Mouse (Mus musculus): ENCODE results near the gene Arhgef10l. TPM values are rescaled to one million over a fixed set of nuclear protein-coding genes. Genes with fewer than 3 reads are reported as not detected.

The Arhgef10l gene
- polyA plus RNA-seq, 1 experiment from 2014 or later: 15.3 TPM

GRCm38 (mm10) chr4:140561744-140562143, 104.1 kb downstream of the Arhgef10l start:
- H3K9me3 ChIP-seq (replicated peaks): 0 out of 2 replicates have a peak, but pooled peaks cover 8% of the 10 kb centered on the region
- 100% methylated on average over 3 of the region's 3 CpGs for WGBS
- no peak for ATAC-seq (replicated peaks; ENCODE audit: insufficient number of reproducible peaks, insufficient read depth, low FRiP score, low read depth)
- no peak overlapping the region for H3K9ac ChIP-seq
- H3K4me1 ChIP-seq (replicated peaks): 0 out of 2 replicates have a peak, but pooled peaks cover 2% of the 10 kb centered on the region
- H3K4me3 ChIP-seq: no peak overlapping the region
- H3K36me3 ChIP-seq: peaks cover 59% of the 10 kb centered on the region
- no peaks in the 10 kb centered on the region for H3K27me3 ChIP-seq
- no peak overlapping the region for H3K27ac ChIP-seq
- H3K4me2 ChIP-seq: no peak overlapping the region

DNA sequence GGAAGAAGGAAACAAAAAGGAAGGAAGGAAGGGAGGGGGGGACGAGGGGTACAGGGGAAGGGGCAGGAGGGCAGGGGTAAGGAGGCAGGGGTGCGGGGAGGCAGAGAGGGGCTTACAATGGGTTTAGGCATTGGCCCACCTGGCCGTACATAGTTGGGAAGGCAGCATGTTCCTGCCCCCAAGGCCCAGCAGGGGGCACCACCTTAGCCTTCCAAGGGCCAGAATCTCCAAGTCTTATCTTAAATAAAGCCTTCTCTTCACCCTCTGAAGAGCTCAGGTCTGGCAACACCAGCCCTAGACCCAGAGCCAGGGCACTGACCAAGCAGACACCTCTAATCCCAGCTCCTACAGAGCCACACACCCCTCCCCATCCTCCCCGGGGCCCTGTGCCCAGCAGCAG, 106.0 kb downstream of the Arhgef10l start:
- no peak for ATAC-seq (replicated peaks; ENCODE audit: insufficient number of reproducible peaks, insufficient read depth, low FRiP score, low read depth)
- H3K27ac ChIP-seq: no peak overlapping the region
- 0 out of 2 replicates have a peak, but pooled peaks cover 8% of the 10 kb centered on the region for H3K9me3 ChIP-seq (replicated peaks)
- H3K4me3 ChIP-seq: no peak overlapping the region
- H3K4me1 ChIP-seq (replicated peaks): peaks cover 7% of the 10 kb centered on the region; the same call in 1 of the 2 replicates
- WGBS: 83% methylated on average over 4 of the region's 4 CpGs
- peaks cover 47% of the 10 kb centered on the region for H3K36me3 ChIP-seq
- no peak overlapping the region for H3K4me2 ChIP-seq
- no peaks in the 10 kb centered on the region for H3K27me3 ChIP-seq
- H3K9ac ChIP-seq: no peak overlapping the region

DNA sequence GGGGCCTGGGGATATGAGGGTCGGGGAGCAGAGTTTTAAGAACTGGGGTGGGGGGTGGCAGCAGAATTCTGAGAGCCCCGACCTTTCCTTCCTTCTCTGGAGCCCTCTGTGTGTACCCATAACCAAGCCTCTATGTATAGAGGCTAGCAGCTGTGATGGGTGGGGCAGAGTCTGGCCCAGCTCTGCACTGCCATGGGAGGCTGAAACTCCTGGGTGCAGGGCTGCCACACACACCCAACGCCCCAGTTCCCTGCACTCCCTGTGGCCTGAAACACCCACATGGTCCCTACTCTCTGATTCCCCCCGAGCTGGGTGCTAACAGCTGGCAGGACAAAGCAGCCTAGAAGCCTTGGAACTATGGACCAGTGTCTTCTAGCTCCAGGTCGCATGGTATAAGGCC, 107.6 kb downstream of the Arhgef10l start:
- WGBS: 84% methylated on average over 5 of the region's 5 CpGs
- no peak overlapping the region for H3K4me3 ChIP-seq
- peaks cover 51% of the 10 kb centered on the region for H3K36me3 ChIP-seq
- H3K4me1 ChIP-seq (replicated peaks): peaks cover 7% of the 10 kb centered on the region; the same call in 1 of the 2 replicates
- H3K9me3 ChIP-seq (replicated peaks): 0 out of 2 replicates have a peak, but pooled peaks cover 8% of the 10 kb centered on the region
- no peak overlapping the region for H3K9ac ChIP-seq
- no peak overlapping the region for H3K27ac ChIP-seq
- H3K27me3 ChIP-seq: no peaks in the 10 kb centered on the region
- ATAC-seq (replicated peaks; ENCODE audit: insufficient number of reproducible peaks, insufficient read depth, low FRiP score, low read depth): no peak
- no peak overlapping the region for H3K4me2 ChIP-seq

GRCm38 (mm10) chr4:140556561-140556960, 109.3 kb downstream of the Arhgef10l start:
- 88% methylated on average over 10 of the region's 10 CpGs for WGBS
- Histone ChIP-seq H3K4me3 (no peak overlapping the region), H3K36me3 (peaks cover 48% of the 10 kb centered on the region), H3K27ac (no peak overlapping the region), H3K27me3 (no peaks in the 10 kb centered on the region), H3K4me2 (no peak overlapping the region), H3K9me3 (replicated peaks) (0 out of 2 replicates have a peak, but pooled peaks cover 2% of the 10 kb centered on the region), H3K4me1 (replicated peaks) (peaks cover 5% of the 10 kb centered on the region; the same call in 1 of the 2 replicates), H3K9ac (no peak overlapping the region)
- ATAC-seq (replicated peaks; ENCODE audit: insufficient number of reproducible peaks, insufficient read depth, low FRiP score, low read depth): no peak

- ATAC-seq (replicated peaks; ENCODE audit: insufficient number of reproducible peaks, insufficient read depth, low FRiP score, low read depth): no peak; the same call in 1 of the 2 replicates
These were observed 110.5 kb downstream of the Arhgef10l start for GRCm38 (mm10) chr4:140555273-140555672.

DNA sequence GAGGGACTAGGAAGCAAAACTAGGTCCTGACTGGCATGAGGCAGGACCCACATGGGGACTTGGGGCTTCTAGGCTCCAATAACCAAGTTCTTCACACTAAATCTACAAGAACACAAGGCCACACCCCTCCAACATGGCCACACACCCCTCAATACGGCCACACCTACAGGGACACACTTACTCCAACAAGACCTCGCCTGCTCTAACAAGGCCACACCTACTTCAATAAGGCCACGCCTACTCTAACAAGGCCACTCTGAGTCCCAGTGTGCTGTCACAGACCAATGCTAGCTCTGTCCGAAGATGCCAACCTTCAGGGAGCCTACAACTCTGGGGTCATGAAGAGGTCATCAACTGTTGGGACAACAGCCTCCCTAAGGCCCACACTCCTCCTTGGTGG, 111.3 kb downstream of the Arhgef10l start:
- Histone ChIP-seq H3K4me2 (no peak overlapping the region), H3K27ac (no peak overlapping the region), H3K27me3 (no peaks in the 10 kb centered on the region), H3K36me3 (peaks cover 59% of the 10 kb centered on the region), H3K9me3 (replicated peaks) (no peaks in the 10 kb centered on the region), H3K4me3 (no peak overlapping the region), H3K9ac (no peak overlapping the region), H3K4me1 (replicated peaks) (peaks cover 5% of the 10 kb centered on the region; the same call in 1 of the 2 replicates)
- ATAC-seq (replicated peaks; ENCODE audit: insufficient number of reproducible peaks, insufficient read depth, low FRiP score, low read depth): no peak
- 74% methylated on average over 4 of the region's 4 CpGs for WGBS

More at GRCm38 (mm10) chr4:140555273-140555672, 110.5 kb downstream of the Arhgef10l start:
- no peak overlapping the region for H3K4me3 ChIP-seq
- no peak overlapping the region for H3K9ac ChIP-seq
- peaks cover 5% of the 10 kb centered on the region; the same call in 1 of the 2 replicates for H3K4me1 ChIP-seq (replicated peaks)
- H3K36me3 ChIP-seq: peaks cover 53% of the 10 kb centered on the region
- no peak overlapping the region for H3K27ac ChIP-seq
- no peak overlapping the region for H3K4me2 ChIP-seq
- H3K9me3 ChIP-seq (replicated peaks): no peaks in the 10 kb centered on the region
- no peaks in the 10 kb centered on the region for H3K27me3 ChIP-seq
- WGBS: 48% methylated on average over 7 of the region's 7 CpGs

DNA sequence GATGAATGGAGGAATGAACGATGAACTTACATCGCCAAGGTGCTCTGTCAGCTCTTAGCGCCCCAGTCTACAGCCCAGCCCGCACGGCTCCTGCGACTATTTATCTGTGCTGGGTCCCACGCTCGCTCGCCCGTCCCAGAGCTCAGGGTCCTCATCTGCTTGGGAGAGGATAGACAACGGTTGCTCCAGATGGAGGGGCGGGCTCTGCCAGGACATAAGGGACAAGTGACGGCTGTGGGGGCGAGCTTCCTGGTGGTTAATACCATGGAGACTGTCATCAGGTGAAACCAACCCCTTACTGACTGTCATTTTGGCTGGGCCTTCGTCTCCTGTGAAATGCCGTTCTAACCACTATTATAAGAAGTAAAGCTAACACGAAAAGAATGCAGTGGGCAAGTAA, 114.0 kb downstream of the Arhgef10l start:
- H3K9ac ChIP-seq: no peak overlapping the region
- no peak overlapping the region for H3K4me2 ChIP-seq
- no peaks in the 10 kb centered on the region for H3K27me3 ChIP-seq
- H3K4me1 ChIP-seq (replicated peaks): peaks cover 5% of the 10 kb centered on the region; the same call in 1 of the 2 replicates
- H3K27ac ChIP-seq: no peak overlapping the region
- ATAC-seq (replicated peaks; ENCODE audit: insufficient number of reproducible peaks, insufficient read depth, low FRiP score, low read depth): no peak
- WGBS: 92% methylated on average over 17 of the region's 17 CpGs
- H3K36me3 ChIP-seq: peaks cover 50% of the 10 kb centered on the region
- H3K4me3 ChIP-seq: no peak overlapping the region
- H3K9me3 ChIP-seq (replicated peaks): no peaks in the 10 kb centered on the region

- WGBS: 89% methylated on average over 6 of the region's 6 CpGs
- Histone ChIP-seq H3K36me3 (peaks cover 54% of the 10 kb centered on the region), H3K4me2 (no peak overlapping the region), H3K27ac (no peak overlapping the region), H3K4me3 (no peak overlapping the region), H3K27me3 (no peaks in the 10 kb centered on the region), H3K4me1 (replicated peaks) (peaks cover 3% of the 10 kb centered on the region; the same call in 1 of the 2 replicates), H3K9me3 (replicated peaks) (no peaks in the 10 kb centered on the region), H3K9ac (no peak overlapping the region)
- ATAC-seq (replicated peaks; ENCODE audit: insufficient number of reproducible peaks, insufficient read depth, low FRiP score, low read depth): no peak
These were observed 115.1 kb downstream of the Arhgef10l start for GRCm38 (mm10) chr4:140550670-140551069.

DNA sequence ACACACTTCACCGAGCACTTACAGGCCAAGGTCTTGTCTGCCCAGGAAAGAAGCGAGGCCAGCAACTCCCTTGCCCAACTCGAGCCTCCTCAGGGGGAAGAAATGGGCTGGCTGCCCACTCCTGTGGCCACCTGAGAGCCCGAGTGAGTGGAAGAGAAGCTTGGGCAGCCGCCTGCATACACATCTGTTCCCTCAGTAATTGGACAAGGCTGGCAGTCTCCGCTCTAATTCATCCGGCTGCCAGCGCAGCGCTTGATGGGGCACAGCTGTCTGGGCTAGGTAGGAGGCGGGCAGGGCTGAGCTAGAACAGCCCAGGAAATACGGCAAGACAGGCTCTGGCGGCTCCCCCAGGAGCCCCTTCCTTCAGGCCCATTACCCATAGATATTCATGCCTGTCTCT, 115.8 kb downstream of the Arhgef10l start:
- no peaks in the 10 kb centered on the region for H3K9me3 ChIP-seq (replicated peaks)
- ATAC-seq (replicated peaks; ENCODE audit: insufficient number of reproducible peaks, insufficient read depth, low FRiP score, low read depth): no peak
- WGBS: 80% methylated on average over 12 of the region's 12 CpGs
- no peaks in the 10 kb centered on the region for H3K27me3 ChIP-seq
- H3K4me3 ChIP-seq: no peak overlapping the region
- no peaks in the 10 kb centered on the region for H3K4me1 ChIP-seq (replicated peaks)
- no peak overlapping the region for H3K9ac ChIP-seq
- no peak overlapping the region for H3K4me2 ChIP-seq
- H3K27ac ChIP-seq: no peak overlapping the region
- H3K36me3 ChIP-seq: peaks cover 57% of the 10 kb centered on the region

GRCm38 (mm10) chr4:140547488-140547887, 118.3 kb downstream of the Arhgef10l start:
- Histone ChIP-seq H3K9me3 (replicated peaks) (no peaks in the 10 kb centered on the region), H3K4me1 (replicated peaks) (no peaks in the 10 kb centered on the region), H3K27me3 (no peaks in the 10 kb centered on the region), H3K4me2 (no peak overlapping the region), H3K4me3 (no peak overlapping the region), H3K9ac (no peak overlapping the region), H3K27ac (no peak overlapping the region), H3K36me3 (peaks cover 60% of the 10 kb centered on the region)
- 33% methylated on average over 7 of the region's 7 CpGs for WGBS
- ATAC-seq (replicated peaks; ENCODE audit: insufficient number of reproducible peaks, insufficient read depth, low FRiP score, low read depth): no peak

DNA sequence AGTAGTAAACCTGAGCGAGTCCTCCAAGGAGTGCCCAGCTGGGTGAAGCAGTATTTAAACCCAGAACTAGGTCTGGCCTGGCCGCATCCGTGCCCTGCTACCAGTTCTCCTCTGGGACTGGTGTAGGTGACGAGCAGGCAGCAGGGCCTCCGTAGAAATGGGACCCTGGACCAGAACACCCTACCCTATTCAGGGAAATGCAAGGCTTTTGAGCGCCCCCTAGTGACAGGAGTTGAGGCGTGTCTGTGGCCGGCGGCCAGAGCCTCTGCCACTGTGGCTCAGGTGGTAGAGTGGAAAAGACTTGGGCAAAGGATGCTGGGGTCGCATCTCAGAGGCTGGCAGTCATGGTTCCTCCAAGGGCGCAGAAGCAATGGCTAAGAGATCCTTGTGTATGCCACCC, 126.7 kb downstream of the Arhgef10l start:
- peaks cover 9% of the 10 kb centered on the region for H3K4me1 ChIP-seq (replicated peaks)
- H3K9ac ChIP-seq: no peak overlapping the region
- H3K27ac ChIP-seq: no peak overlapping the region
- no peak overlapping the region for H3K4me3 ChIP-seq
- ATAC-seq (replicated peaks; ENCODE audit: insufficient number of reproducible peaks, insufficient read depth, low FRiP score, low read depth): no peak
- no peak overlapping the region for H3K4me2 ChIP-seq
- 39% methylated on average over 11 of the region's 11 CpGs for WGBS
- H3K36me3 ChIP-seq: peaks cover 35% of the 10 kb centered on the region
- H3K27me3 ChIP-seq: no peaks in the 10 kb centered on the region
- no peaks in the 10 kb centered on the region for H3K9me3 ChIP-seq (replicated peaks)

DNA sequence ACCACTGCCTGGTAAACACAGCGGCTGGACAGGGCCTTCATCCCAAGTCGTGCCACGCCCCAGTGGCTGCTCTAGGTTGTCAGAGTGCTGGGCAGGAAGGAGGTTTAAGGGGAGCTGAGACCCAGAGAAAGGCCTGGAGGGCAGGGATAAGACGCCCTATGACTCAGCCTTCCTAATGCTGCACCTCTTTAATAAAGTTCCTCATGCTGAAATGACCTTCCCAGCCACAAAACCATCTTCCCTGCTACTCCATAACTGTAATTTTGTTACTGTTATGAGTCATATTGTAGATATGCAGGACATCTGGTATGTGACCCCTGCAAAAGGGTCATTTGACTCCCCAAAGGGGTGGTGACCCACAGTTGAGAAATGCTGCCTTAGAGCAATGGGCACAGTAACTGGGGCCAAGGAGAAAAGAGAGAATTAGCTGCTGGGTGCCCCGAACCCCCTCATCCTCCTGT, 128.2 kb downstream of the Arhgef10l start:
- ATAC-seq (replicated peaks; ENCODE audit: insufficient number of reproducible peaks, insufficient read depth, low FRiP score, low read depth): no peak
- Histone ChIP-seq H3K27ac (no peak overlapping the region), H3K9me3 (replicated peaks) (no peaks in the 10 kb centered on the region), H3K4me3 (no peak overlapping the region), H3K4me2 (no peak overlapping the region), H3K36me3 (peaks cover 20% of the 10 kb centered on the region; the same call in 1 of the 2 replicates), H3K4me1 (replicated peaks) (peaks cover 10% of the 10 kb centered on the region), H3K27me3 (no peaks in the 10 kb centered on the region), H3K9ac (no peak overlapping the region)
- 70% methylated on average over 5 of the region's 5 CpGs for WGBS
